Mouse (Mus musculus) WW6 (cell line): ENCODE data around the gene Cadm4.
"Not testable (repeated sequence)": the region's sequence is repeated elsewhere in the genome, so short reads cannot be mapped to it uniquely, and the experiment has no call there.

Experiments
- DNase-seq: peaks from one replicate; pipeline ENCODE4 v3.0.0-alpha.2; 2013; ENCODE audit warnings: low read depth, low spot score

Gene Cadm4

DNA sequence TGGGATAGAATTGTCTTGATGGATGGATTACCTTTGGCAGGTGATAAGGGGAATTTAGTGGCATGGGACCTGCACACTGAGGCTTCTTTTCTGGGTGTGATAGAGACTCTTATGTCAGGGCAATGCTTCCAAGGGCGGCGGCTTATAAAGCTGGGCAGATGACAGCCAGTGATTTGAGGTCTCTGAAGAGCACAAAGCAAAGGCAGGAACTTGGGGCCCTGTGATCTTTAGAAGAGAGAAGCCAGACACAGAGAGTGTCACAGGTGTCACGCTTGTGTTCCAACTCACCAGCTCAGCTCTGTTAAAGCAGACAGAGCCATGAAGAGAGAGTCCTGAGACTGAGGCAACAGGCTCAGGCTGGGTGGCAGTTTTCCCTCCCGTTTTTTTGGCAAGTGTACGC lies 13.9 kb upstream of the Cadm4 start:
- no peak for DNase-seq

DNA sequence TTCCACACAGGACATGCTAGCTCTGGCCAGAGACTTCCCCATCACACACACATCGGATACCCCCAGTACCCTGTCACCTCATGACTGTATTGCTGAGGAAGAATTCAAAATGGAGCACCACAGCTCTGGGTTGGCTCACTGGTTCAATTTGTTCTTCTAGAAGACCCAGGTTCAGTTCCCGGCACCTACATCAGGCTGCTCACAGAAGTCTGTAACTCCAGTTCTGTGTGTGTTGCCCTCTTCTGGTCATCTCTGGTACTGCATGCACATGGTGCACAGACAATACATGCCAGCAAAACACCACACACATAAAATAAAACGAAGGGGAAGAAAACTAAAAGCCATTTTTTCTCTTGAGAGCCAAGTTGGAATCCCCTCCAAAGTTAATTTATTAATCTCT lies 12.7 kb upstream of the Cadm4 start:
- DNase-seq, result no peak

DNA sequence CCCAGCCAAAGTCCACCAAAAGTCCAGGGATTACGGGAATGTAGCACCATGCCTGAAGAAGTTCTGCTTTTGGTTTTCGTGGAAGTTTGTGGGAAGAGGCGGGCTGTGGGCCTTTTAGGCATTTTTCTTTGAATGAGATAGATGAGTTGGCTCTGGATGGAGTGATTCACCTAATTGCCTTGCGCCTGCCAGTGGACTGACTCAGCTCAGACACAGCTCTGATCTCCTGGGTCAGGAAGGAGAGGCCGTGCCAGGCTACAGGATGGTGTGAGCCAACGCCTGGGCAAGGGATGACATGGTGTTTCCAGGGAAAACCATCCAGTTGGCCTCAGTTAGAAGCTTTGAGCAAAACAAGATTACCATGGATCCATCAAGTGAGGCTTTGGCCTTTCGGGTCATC lies 11.5 kb upstream of the Cadm4 start:
- no peak for DNase-seq

DNA sequence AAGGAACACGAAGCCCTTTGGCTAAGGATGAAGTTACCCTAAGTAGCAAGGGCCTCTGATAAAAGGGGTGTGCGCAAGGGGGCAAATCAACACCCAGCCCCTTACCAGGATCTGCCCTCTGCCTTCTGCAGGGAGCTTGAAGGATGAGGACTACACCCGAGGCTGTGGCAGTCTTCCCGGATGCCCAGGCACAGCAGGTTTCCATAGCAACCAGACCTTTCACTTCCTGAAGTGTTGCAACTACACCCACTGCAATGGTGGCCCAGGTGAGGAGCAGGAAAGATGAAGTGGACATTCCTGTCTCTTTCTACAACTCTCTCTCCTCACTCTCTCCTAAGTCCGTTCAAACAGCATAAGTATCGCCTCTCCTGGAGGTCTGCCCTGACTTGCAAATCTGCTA lies 9.4 kb upstream of the Cadm4 start:
- no peak for DNase-seq

DNA sequence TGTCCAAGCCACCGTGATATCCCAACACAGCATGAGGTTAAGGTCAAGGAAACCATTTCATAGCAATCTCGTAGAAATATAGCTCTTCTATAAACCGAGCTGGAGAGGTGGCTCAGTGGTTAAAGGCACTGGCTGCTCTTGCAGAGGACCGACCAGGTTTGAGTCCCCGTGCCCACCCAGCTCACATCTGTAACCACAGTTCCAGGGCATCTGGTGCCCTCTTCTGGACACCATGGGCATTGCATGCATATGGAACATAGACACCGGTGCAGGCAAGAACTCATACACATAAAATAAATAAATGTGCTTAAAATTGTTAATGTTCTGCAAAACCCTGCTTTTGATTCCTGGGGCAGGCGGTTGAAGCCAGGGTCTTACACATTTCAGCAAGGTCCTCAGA lies 8.9 kb upstream of the Cadm4 start:
- DNase-seq, result no peak

DNA sequence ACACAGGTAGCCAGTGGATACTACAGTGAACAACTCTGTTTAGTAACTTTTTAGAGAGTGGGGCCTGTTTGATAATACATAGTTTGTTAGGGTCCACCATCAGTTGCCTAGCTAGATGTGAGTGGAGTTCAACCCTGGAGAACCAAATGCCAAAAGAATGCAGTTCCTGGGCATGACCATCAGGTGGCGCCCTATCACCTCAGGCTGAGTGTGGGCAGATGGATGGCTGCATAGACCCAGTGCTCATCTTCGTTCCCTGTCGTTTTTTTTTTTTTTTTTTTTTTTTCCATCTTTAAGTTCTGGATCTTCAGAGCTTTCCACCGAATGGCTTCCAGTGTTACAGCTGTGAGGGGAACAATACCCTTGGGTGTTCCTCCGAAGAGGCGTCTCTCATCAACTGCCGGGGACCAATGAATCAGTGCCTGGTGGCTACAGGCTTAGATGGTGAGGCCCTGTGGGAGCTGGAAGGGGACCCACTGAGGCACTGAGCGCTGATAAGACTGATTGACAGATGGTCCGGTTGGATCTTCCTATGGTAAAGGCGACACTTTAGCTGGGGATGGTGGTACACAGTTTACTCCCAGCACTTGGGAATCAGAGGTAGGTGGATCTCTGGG lies 7.8 kb upstream of the Cadm4 start:
- DNase-seq, result no peak

DNA sequence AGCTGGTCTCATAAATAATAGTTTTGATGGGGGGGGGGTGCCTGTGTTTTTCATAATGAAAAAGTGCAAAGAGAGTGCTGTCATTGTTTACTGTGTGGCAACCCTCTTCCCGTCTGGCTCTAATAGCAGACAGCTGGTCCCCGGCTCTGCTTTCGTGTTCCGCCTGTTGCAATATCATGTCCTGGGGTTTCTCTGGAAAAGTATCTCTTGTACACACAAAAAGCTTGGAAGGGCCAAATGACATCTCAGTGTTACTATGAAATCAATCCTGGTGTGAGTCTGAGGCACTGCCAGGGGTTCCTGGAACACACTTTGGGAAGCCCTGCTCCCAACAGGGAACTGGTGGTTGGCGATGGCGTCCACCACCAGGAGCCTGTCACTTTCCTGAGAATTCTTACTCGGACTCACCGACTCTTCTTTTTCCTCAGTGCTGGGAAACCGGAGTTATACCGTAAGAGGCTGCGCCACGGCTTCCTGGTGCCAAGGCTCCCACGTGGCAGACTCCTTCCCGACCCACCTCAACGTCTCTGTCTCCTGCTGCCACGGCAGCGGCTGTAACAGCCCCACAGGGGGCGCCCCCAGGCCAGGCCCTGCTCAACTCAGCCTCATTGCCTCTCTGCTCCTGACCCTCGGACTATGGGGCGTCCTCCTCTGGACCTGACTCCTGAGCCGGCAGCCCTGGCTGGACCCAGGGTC lies 6.9 kb upstream of the Cadm4 start:
- DNase-seq, result no peak

DNA sequence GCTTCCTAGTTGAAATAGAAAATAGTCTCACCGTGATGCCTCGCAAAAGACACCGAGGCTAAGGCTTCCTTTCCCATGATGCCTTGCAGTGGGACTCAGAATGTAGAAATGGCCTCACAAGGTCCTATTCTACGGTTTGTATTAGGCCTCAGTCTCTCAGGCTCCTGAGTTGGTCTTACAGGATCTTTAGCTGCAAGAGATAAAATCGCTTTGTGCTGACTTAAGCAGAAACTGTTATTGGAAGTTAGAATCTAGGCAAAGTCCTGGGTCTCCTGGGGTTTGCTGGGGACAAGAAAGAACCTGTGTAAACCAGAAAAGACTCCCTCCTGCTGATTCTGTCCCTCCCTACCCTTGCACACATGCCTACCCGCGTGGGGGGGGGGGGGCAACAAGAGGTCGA lies 5.5 kb upstream of the Cadm4 start:
- no peak for DNase-seq

DNA sequence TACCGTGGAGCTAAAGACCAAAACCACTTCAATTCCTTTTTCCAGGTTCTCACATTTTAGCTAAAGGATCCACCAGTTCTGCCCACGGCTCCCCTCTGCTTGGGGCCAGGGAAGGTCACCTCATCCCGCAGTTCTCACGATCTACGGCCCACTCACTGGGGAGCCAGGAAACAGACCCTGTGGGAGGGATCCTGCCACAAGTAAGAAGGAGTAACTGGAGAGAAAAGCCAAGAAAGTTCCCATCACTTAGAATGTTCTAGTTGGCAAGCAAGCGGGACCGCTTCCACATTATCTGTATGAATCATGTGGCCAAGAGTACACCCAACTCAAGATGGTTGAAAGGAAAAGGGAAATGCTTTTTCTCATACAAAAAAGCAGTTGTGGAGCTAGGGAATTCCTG lies 5.0 kb upstream of the Cadm4 start:
- DNase-seq, result no peak

DNA sequence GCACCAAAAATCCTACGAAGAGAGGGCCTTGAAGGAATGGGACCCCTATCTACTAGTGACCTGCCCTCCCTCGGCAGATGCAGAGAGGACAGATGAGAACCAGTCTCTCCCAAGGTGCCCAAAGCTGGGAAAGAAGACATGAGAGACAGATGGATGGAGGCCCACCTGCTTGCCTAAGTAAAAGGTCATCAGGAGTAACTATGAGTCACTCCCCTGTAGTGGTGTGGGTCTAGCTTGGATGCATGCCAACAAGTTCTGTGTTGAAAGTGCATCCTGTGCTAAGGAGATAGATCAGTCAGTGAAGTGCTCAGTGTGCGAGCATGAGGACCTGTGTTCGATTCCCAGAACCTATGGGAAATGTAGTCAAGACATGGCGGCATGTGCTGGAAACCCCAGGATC lies 2.9 kb upstream of the Cadm4 start:
- no peak for DNase-seq

DNA sequence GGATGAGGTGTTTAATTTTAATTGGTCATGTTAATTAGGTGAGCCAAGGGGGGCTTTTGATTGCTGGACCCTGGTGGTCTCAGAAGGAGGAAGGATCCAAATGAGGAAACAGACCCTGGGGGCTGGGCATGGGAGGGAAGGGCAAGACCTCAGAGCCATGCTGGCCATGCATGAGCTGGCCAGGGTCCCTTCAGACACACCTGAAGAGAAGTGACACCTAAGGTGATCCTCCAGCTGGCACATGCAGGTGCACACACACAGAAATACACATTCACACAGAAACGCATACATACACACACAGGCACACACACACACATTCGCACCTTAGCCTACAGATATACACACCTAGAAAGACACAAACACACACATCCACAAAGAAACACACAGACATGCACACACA lies 2.1 kb upstream of the Cadm4 start:
- no peak for DNase-seq

DNA sequence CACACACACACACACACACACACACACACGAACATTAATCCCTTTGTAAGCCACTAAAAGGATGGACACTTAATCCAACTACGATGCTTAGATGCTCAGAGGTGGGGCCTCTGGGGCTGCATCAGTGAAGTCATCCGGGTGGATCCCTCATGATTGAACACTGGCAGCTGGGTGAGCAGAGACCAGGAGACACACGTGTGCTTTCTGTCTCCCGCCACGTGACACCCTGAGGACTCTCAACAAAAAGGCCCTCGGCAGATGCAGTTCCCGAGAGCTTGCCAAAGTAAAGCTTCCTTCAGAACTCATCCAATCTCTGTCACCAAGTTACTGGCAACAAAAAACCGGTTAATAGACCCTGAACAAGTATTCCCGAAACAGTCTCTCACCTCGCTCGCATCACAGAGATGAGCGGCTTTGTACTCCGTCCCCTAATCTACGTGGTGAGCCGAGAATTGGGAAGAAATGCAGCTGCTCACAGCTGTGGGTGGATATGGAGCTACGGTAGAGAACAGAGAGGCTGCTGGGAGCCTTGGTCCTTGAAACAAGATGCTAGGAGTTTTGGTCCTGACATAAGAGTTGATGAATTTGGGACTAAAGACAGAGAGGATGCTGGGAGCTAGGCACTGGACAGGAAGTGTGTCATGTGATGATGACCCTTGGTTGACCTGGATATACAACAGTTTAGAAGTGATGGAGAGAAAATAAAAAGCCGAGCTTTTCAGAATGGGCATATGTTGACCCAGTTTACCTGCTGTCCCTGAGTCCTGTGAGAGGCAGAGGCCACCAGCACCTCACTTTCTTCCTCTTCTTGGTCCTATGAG lies 1.5 kb upstream of the Cadm4 start:
- DNase-seq, result no peak

DNA sequence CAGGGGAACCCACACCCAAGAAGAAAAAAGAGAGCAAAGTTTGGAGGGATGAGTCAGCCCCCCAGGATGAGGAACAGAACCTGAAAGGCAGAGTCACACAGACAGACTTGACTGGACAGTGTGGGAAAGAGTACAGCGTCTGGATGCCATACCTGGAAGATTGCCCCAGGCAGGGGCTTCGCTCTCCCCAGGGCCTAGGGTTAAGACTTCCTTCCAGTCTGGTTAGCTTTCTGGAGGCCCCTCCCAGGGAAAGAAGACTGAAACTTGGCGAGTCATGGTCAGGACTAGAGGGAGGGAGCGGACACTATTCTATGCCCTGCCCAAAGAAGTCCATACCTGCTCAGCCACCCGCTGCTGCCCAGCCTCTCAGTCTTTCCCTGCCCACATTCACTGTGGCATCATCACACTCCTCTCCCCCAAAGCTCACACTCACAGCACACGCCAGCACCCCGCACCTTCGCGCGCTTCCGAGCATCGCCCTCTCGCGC lies 793 bp upstream of the Cadm4 start:
- no peak for DNase-seq

DNA sequence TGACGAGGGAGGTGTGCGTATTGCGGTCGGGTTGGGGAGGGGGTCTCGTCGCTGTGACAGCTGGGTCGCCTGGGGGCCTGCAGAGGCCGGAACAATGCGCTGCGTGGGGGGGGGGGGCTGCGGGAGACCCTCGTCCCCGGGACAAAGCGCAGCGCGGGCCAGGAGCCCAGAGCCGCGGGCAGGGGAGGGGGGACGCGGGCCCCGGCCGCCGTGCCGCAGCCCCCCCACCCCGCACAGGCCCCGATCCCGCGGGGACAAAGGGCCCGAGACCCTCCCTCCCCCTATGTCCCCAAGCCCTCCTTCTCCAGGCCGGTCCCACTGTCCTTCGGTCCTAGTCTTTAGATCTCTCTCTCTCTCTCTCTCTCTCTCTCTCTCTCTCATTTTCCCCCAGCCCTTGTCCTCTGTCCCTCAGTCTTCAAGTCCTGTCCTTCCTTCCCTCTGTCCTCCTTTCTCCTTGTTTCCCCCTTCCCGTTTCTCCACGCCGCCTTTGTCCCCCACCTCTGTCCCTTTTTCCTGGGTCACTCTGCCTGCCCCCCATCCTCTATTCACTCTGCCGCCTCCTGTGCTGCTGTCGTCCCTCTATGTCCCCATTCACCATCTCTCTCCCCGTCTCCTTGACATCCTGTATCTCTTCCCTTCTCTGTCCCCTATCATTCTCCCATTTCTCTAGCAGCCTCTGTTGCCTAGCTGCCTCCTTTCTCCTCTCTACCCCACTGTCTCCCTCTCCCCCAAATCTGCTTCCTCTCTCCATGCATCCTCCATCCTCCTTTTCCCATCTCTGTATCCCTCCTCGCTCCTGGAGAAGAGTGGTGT lies 591 bp downstream of the Cadm4 start:
- no peak for DNase-seq

DNA sequence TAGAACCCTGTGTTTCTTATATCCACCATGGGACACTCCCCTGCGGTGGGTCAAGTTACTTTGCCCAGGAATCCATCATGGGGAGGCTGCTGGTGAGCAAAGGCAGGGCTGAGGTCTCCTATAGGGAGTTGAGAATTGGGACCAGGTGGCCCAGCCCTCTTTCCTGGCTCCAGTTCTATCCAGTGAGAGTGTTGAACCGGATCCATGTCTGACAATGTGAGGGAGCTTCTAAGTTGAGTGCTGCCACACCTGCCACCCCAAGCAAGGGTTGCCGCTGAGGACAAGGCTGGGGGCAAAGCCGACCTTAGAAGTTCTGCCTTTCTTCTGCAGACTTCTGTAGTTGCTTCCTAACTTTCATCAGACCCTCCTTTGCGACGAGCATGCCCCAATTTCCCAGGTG lies 1.5 kb downstream of the Cadm4 start:
- DNase-seq, result not testable (repeated sequence)

DNA sequence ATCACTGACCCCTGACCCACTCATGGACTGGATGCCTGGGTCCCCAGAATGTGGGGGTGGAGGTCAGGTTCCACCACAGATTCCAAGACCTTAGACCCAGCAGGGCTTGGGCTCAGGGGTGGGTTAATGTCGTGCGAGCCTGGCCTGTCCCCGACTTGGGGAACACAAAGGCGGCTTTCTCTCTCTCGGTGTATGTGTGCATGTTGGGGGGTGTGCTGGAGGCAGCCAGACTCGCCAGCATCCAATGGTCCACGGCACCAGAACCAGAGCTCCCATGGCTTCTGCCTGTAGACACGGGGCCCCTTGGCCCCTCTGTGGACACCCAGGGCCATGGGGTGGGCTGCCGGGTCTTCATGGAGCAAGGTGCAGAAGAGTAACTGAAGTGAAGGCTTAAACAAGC lies 3.7 kb downstream of the Cadm4 start:
- DNase-seq, result no peak

DNA sequence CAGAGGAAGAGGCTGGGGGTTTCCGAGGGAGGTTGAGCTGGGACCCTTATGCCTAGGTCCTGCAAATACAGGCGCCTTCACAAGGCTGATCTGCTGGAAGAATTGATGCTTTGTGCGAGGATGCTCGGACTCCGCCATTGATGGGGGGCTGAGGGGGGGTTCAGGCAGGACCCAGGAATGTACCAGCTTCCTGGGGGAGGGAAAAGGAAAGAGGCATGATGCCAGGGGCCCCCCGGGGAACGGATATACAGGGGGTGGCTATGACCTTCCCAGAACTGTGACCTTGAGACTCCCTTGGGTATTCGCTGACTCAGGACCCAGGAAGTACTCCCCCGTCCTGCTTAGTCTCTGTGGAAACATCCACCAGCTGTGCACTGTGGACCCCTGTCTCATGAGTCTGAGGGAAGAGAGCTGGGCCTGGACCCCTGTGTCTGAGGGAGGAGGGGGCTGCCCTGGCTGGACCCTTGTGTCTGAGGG lies 4.9 kb downstream of the Cadm4 start:
- DNase-seq, result no peak

DNA sequence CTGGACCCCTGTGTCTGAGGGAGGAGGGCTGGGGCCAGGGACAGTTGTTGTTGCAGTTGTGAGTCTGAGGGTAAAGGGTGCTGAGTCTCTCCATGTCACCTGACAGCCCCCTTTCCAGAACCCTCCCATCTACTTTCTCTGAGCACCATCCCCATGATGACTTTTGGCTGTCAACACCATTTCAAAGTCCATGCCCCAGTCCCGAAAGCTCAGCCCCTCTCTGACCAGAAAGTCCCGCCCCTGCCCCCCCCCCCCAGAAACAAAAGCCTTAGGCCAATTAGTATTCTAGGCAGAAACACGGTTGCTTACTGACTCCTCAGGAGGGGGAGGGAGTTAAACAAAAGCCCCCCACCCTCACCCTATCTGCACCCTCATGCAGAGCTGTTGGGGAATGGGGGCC lies 5.6 kb downstream of the Cadm4 start:
- no peak for DNase-seq

DNA sequence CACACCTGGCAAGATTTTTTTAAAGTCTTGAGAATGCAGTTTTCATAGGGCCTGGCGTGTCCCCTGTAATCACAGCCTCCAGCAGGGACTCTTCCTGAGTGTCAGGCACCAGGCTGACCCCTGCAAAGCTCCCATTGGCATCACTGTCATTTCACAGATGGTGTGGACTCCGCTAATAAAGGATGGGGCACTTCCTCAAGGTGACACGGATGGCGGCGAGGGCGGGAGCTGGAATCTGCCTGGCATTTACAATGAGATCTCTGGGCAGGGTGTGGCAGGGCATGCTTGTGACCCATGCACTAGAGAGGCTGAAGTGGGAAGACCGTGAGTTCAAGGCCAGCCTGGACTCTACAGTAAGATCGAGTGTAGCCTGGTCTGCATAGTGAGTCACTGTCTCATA lies 6.5 kb downstream of the Cadm4 start:
- no peak for DNase-seq

DNA sequence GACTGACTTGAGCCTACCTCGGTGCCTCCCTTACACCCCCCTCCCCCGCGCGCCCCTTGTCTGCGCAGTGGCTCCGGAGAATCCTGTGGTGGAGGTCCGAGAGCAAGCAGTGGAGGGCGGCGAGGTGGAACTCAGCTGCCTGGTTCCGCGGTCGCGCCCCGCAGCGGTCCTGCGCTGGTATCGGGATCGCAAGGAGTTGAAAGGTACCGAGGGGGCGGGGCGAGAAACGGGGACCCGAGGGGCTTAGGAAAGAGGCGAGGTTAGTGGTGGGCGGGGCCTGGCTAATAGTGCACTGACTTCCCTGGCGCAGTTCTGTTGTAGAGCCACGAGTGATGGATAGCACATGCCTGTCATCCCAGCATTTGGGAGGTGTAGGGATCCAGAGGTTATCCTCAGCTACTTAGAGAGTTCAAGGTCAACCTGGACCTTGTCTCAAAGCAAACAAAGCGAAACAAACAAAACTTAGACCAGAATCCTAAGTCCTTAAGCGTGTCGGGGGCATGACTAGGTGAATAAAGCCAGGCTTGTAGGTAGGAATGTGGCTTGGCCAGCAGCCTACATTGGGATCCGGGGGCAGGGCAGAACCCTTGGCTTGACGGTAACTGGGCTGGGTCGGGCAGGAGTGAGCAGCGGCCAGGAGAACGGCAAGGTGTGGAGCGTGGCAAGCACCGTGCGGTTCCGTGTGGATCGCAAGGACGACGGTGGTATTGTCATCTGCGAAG lies 18.2 kb downstream of the Cadm4 start:
- no peak for DNase-seq

DNA sequence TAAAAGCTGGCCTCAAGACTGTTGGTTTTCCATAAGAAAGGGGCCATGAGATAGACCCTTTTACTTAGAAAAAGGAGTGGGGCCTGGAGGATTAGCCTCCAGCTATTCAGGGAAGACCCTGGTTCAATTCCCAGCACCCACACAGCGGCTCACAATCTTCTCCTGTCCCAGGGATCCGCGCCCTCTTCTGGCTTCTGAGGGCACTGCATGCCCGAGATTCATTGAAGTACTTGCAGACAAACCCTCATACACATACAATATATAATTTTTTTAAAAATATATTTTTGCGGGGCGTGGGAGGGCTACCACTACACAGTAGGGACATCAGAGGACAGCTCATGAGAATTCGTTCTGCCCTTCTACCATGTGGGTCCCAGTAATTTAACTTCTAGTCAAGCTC lies 19.1 kb downstream of the Cadm4 start:
- DNase-seq, result no peak
